Mouse (Mus musculus): ENCODE results near the gene Adgrb3. TPM values are rescaled to one million over a fixed set of nuclear protein-coding genes. Genes with fewer than 3 reads are reported as not detected.
A peak's percentile ranks its signal among the peaks of the same experiment; 100 is the strongest.
"Not testable (repeated sequence)": the region's sequence is repeated elsewhere in the genome, so short reads cannot be mapped to it uniquely, and the experiment has no call there.

Gene Adgrb3
- polyA plus RNA-seq, 1 experiment from 2014 or later, result 2.1 TPM

DNA sequence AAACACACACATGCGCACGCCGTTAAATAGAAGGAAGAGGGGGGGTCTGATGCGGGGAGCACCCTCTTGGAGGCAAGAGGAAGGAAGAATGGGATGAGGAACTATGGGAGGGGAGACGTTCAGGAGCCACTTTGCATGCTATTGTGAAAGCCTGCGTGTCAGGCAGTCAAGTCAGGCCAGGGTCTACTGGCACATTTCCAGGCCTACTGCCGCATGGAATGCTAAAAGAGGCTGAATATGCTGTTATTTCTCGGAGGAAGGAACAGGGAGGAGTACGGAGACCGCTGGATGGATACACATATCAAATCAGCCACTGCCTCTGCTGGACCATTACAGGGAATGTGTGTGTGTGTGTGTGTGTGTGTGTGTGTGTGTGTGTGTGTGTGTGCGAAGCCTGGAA lies 355.0 kb downstream of the Adgrb3 start:
- Histone ChIP-seq H3K27me3 (replicated peaks; ENCODE audit: control insufficient read depth, insufficient read depth, low read length) (no peaks in the 10 kb centered on the region), H3K9ac (ENCODE audit: low read depth, low read length) (no peak overlapping the region), H3K9me3 (ENCODE audit: control insufficient read depth) (no peaks in the 10 kb centered on the region), H3K4me1 (replicated peaks; ENCODE audit: control insufficient read depth, insufficient read depth, low read length) (no peaks in the 10 kb centered on the region), H3K27ac (ENCODE audit: low read depth, low read length) (no peak overlapping the region), H3K36me3 (ENCODE audit: control insufficient read depth, insufficient read depth) (no peaks in the 10 kb centered on the region), H3K4me3 (ENCODE audit: low read depth, low read length) (no peak overlapping the region), H3K4me2 (replicated peaks; ENCODE audit: low read depth) (no peak overlapping the region)
- 79% methylated on average over 11 of the region's 11 CpGs for WGBS
- TF ChIP-seq CTCF (IDR thresholded peaks at IDR 0.05; ENCODE audit: low read depth), result no peak
- no peak for ATAC-seq

DNA sequence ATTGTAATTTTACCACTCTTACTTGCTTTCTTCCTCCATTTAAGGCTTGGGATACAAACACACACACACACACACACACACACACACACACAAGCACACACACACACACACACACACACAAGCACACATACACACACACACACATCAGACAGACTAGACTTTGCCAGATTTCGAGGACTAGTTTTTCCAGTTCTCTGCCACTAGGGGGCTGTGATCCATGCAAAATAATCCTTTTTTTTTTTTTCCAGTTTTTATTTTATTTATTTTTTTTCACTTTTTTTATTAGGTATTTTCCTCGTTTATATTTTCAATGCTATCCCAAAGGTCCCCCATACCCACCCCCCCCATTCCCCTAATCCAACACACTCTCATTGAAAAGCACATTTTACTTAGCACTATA lies 357.9 kb downstream of the Adgrb3 start:
- H3K4me2 ChIP-seq (replicated peaks; ENCODE audit: low read depth); H3K36me3 ChIP-seq (ENCODE audit: control insufficient read depth, insufficient read depth); H3K27ac ChIP-seq (ENCODE audit: low read depth, low read length); ATAC-seq; H3K9me3 ChIP-seq (ENCODE audit: control insufficient read depth); H3K4me1 ChIP-seq (replicated peaks; ENCODE audit: control insufficient read depth, insufficient read depth, low read length); H3K9ac ChIP-seq (ENCODE audit: low read depth, low read length); H3K27me3 ChIP-seq (replicated peaks; ENCODE audit: control insufficient read depth, insufficient read depth, low read length); H3K4me3 ChIP-seq (ENCODE audit: low read depth, low read length): not testable (repeated sequence)
- peak; percentile 37 for TF ChIP-seq CTCF (IDR thresholded peaks at IDR 0.05; ENCODE audit: low read depth)
- 57% methylated on average over 2 of the region's 2 CpGs for WGBS

- TF ChIP-seq CTCF (IDR thresholded peaks at IDR 0.05; ENCODE audit: low read depth), result no peak
- whole genome bisulfite sequencing, result 49% methylated on average over 1 of the region's 1 CpGs
- ATAC-seq, result no peak
Measured at GRCm38 (mm10) chr1:25462612-25463011, 366.9 kb downstream of the Adgrb3 start.

DNA sequence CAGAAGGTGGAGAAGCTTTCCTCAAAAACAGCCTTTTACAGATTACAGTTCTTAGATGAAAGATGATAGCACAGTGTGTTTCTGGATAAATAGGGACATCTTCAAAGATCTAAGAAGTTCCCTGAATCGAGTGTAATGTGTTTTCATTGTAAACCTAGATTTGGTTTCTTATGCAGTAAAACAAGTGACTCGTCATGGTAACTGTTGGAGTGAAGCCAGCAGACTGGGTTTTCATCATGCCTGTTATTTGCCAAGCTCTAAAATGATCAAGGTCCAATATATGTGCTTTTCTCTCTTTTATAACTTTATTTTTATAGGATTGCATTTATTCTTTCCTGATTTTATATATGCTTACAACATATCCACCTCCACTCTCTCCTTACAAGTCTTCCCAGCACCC lies 394.0 kb downstream of the Adgrb3 start:
- Histone ChIP-seq H3K4me3 (ENCODE audit: low read depth, low read length) (no peak overlapping the region), H3K27ac (ENCODE audit: low read depth, low read length) (no peak overlapping the region), H3K9me3 (ENCODE audit: control insufficient read depth) (no peaks in the 10 kb centered on the region), H3K36me3 (ENCODE audit: control insufficient read depth, insufficient read depth) (no peaks in the 10 kb centered on the region), H3K4me2 (replicated peaks; ENCODE audit: low read depth) (no peak overlapping the region), H3K4me1 (replicated peaks; ENCODE audit: control insufficient read depth, insufficient read depth, low read length) (no peaks in the 10 kb centered on the region), H3K27me3 (replicated peaks; ENCODE audit: control insufficient read depth, insufficient read depth, low read length) (no peaks in the 10 kb centered on the region), H3K9ac (ENCODE audit: low read depth, low read length) (no peak overlapping the region)
- TF ChIP-seq CTCF (IDR thresholded peaks at IDR 0.05; ENCODE audit: low read depth), result no peak
- ATAC-seq, result no peak
- 51% methylated on average over 2 of the region's 2 CpGs for WGBS

More at GRCm38 (mm10) chr1:25462612-25463011, 366.9 kb downstream of the Adgrb3 start:
- no peak overlapping the region for H3K9ac ChIP-seq (ENCODE audit: low read depth, low read length)
- no peak overlapping the region for H3K4me3 ChIP-seq (ENCODE audit: low read depth, low read length)
- H3K27ac ChIP-seq (ENCODE audit: low read depth, low read length), result no peak overlapping the region
- no peaks in the 10 kb centered on the region for H3K36me3 ChIP-seq (ENCODE audit: control insufficient read depth, insufficient read depth)
- H3K9me3 ChIP-seq (ENCODE audit: control insufficient read depth), result no peaks in the 10 kb centered on the region
- no peak overlapping the region for H3K4me2 ChIP-seq (replicated peaks; ENCODE audit: low read depth)
- no peaks in the 10 kb centered on the region for H3K27me3 ChIP-seq (replicated peaks; ENCODE audit: control insufficient read depth, insufficient read depth, low read length)
- H3K4me1 ChIP-seq (replicated peaks; ENCODE audit: control insufficient read depth, insufficient read depth, low read length), result no peaks in the 10 kb centered on the region

- Histone ChIP-seq H3K4me1 (replicated peaks; ENCODE audit: control insufficient read depth, insufficient read depth, low read length) (no peaks in the 10 kb centered on the region), H3K27ac (ENCODE audit: low read depth, low read length) (no peak overlapping the region), H3K4me3 (ENCODE audit: low read depth, low read length) (no peak overlapping the region), H3K4me2 (replicated peaks; ENCODE audit: low read depth) (no peak overlapping the region), H3K36me3 (ENCODE audit: control insufficient read depth, insufficient read depth) (no peaks in the 10 kb centered on the region), H3K27me3 (replicated peaks; ENCODE audit: control insufficient read depth, insufficient read depth, low read length) (no peaks in the 10 kb centered on the region), H3K9me3 (ENCODE audit: control insufficient read depth) (no peaks in the 10 kb centered on the region), H3K9ac (ENCODE audit: low read depth, low read length) (no peak overlapping the region)
- no peak for ATAC-seq
- 76% methylated on average over 16 of the region's 16 CpGs for WGBS
- no peak for TF ChIP-seq CTCF (IDR thresholded peaks at IDR 0.05; ENCODE audit: low read depth)
Measured at GRCm38 (mm10) chr1:25430219-25430862, 399.2 kb downstream of the Adgrb3 start.

GRCm38 (mm10) chr1:25420701-25421100 lies 408.8 kb downstream of the Adgrb3 start:
- H3K4me2 ChIP-seq (replicated peaks; ENCODE audit: low read depth), result no peak overlapping the region
- H3K4me3 ChIP-seq (ENCODE audit: low read depth, low read length), result no peak overlapping the region
- H3K9me3 ChIP-seq (ENCODE audit: control insufficient read depth), result no peaks in the 10 kb centered on the region
- no peaks in the 10 kb centered on the region for H3K27me3 ChIP-seq (replicated peaks; ENCODE audit: control insufficient read depth, insufficient read depth, low read length)
- H3K4me1 ChIP-seq (replicated peaks; ENCODE audit: control insufficient read depth, insufficient read depth, low read length), result no peaks in the 10 kb centered on the region
- no peak overlapping the region for H3K27ac ChIP-seq (ENCODE audit: low read depth, low read length)
- TF ChIP-seq CTCF (IDR thresholded peaks at IDR 0.05; ENCODE audit: low read depth), result no peak
- ATAC-seq, result no peak
- no peak overlapping the region for H3K9ac ChIP-seq (ENCODE audit: low read depth, low read length)
- no peaks in the 10 kb centered on the region for H3K36me3 ChIP-seq (ENCODE audit: control insufficient read depth, insufficient read depth)
- WGBS, result 74% methylated on average over 2 of the region's 2 CpGs

GRCm38 (mm10) chr1:25419378-25419777 lies 410.1 kb downstream of the Adgrb3 start:
- H3K27ac ChIP-seq (ENCODE audit: low read depth, low read length), result no peak overlapping the region
- H3K4me3 ChIP-seq (ENCODE audit: low read depth, low read length), result no peak overlapping the region
- H3K9me3 ChIP-seq (ENCODE audit: control insufficient read depth), result no peaks in the 10 kb centered on the region
- H3K36me3 ChIP-seq (ENCODE audit: control insufficient read depth, insufficient read depth), result no peaks in the 10 kb centered on the region
- ATAC-seq, result no peak
- no peak overlapping the region for H3K4me2 ChIP-seq (replicated peaks; ENCODE audit: low read depth)
- TF ChIP-seq CTCF (IDR thresholded peaks at IDR 0.05; ENCODE audit: low read depth), result no peak
- H3K4me1 ChIP-seq (replicated peaks; ENCODE audit: control insufficient read depth, insufficient read depth, low read length), result no peaks in the 10 kb centered on the region
- H3K9ac ChIP-seq (ENCODE audit: low read depth, low read length), result no peak overlapping the region
- H3K27me3 ChIP-seq (replicated peaks; ENCODE audit: control insufficient read depth, insufficient read depth, low read length), result no peaks in the 10 kb centered on the region

Data from intestine, postnatal 0 days (tissue).